Mouse (Mus musculus): ENCODE measurements around the gene Rnf187.

Rnf187 gene

DNA sequence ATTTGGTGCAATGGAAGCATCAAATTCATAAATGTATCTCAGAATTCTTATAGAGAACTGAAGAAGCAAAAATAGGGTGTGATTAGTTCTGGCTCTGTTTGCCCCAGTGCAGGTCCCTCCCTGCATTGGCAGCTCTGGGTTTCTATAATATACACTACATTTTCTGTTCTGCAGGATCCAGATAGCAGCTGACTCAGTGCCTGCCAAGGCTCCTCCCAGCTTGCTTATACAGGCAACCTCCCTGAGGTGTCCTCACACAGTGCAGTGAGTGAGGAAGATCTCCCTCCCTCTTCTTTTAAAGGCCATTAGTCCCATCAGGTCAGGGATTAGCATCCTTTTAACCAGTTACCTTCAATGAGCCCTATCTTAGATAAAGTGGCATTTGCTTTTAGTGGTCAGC is 37.6 kb downstream of the Rnf187 start:
- in situ Hi-C loops (cut with MboI, MseI) = no loop called here

DNA sequence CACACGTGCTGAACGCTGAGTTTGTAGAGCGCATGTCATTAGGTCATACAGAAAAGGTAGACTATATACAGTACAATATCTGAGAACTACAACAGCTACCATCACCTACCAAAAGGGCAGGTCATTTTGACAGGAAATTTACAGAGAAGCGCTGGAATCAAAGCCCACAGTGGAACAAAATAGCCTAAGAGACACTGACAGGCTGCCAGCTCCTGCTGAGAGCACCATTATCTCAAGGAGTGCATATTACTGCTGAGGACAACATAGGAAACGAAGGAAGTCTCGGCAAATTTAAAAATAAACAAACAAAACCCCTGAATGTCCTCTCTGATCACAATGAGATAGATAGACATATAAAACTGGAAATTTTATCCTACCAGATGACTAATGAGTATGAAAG is 41.2 kb downstream of the Rnf187 start:
- in situ Hi-C loops (cut with MboI, MseI) = no loop called here

DNA sequence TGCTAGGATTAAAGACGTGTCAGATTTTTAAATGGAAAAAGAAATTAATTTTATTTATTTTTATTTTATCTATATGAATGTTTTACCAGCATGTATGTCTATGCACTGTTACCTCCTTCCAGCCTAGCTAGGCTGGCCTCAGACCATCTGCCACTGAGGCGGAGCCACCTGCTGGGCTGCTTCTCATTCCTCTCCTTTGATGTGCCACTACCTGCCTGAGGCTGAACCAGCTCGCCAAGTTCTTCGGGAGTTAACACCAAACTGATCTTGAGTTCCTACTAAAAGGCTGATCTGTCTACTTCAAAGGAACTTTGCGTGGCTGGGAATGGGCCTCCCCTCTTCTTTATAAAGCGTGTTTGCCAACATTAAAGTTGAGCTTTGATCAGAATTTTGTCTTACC is 44.3 kb downstream of the Rnf187 start:
- in situ Hi-C loops (cut with MboI, MseI) = no loop called here

DNA sequence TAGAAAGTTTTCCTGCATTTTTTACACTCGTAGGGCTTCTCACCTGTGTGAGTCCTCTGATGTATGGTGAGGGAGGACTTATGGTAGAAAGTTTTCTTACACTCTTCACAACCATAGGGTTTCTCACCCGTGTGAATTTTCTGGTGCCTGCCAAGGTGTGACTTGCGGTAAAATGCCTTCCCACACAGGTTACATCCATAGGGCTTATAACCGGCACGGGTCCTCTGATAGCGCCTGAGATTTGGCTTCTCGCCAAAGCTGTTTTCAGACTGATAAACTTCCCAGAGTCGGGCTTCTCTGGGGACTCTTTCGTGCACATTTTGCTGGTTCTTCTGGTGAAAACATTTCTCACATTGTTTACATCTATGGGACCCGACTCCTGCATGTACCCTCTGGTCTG is 48.2 kb downstream of the Rnf187 start:
- in situ Hi-C loops (cut with MboI, MseI) = no loop called here

DNA sequence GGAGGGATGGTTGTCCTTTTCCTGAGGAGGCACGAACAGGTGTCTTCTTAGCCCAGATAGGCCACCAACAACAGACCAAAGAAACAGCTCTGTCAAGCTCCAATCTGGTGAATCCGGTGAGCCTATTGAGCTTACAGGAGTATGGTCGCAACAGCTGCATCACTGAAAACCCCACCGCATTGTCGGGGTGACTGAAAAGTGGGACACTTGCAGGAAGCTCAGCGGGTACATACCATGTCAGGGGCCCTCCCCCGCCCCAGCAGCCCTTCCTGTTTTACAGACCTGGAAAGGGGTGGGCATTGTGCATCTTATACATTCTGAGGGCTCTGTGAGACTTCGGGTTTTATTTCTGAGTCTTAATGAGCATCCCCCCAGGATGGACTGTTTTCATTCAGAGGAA is 55.0 kb downstream of the Rnf187 start:
- in situ Hi-C loops (cut with MboI, MseI) = no loop called here
